Mouse (Mus musculus) embryo, embryonic 10 days (tissue): ENCODE measurements at regions not wholly inside any gene's neighbourhood (a gene's known extent, or its start where the extent isn't known, plus 50 kb on each side); places are given as distances from the start of the nearest gene placed in this dataset.

Source experiments
- DNase-seq: peaks from one replicate; pipeline ENCODE4 v3.0.0-alpha.2; 2015; ENCODE audit warnings: low spot score

DNA sequence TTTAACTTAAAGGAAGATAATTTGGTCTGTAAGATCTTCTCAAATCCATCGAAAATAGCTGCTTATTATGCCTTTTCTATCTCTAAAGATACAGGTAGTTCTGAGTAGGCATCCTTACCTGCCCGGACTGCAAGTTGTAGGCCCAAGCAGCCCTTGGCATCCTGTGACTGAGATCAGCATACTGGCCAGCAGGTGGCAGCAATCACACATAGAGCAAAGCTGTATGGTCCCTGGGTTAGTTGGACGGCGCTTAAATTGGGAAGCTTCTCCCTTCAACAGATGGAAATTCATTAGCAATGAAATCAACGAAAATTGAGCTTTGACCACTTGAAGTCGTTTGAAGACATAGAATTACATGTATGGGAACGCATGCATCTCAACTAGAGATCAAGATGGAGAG, 61.0 kb downstream of the Ccng2 start:
- peak; percentile 80 for DNase-seq

DNA sequence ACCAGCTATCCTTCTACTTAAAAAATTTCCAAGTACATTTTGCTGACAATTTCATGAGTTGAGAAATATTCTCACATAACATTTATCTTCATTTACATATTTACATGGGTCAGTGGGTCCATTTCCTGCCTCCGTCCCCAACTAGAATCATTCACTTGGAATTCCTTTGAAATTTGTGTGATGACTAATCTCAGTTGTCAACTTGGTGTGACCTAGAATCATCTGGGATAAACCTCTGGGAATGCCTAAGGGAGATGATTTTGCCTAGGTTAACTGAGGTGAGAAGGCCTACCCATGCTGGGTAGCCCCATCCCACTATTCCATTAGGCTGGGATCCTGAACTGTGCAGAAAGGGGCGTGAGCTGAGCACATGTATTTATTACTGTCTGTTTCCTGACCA, 63.8 kb downstream of the Ccng2 start:
- DNase-seq: no peak

GRCm38 (mm10) chr5:93353101-93353500, 86.0 kb downstream of the Ccng2 start:
- DNase-seq: no peak
